Mouse (Mus musculus) embryonic facial prominence, embryonic 10.5 days (tissue): ENCODE data around the gene Ranbp3l. TPM values are rescaled to one million over a fixed set of nuclear protein-coding genes. Genes with fewer than 3 reads are reported as not detected.
"Not testable (repeated sequence)": the region's sequence is repeated elsewhere in the genome, so short reads cannot be mapped to it uniquely, and the experiment has no call there.

ENCODE experiments used
- DNase-seq: peaks from one replicate; pipeline ENCODE4 v3.0.0-alpha.2; 2017; ENCODE audit warnings: low spot score
- H3K27ac ChIP-seq: fragments of 300-500 bp; sonication (generic); replicated peaks from 2 replicates; pipeline ENCODE4 v1.5.1; 2016; ENCODE audit warnings: mild to moderate bottlenecking
- H3K27me3 ChIP-seq: fragments of 300-500 bp; sonication (generic); replicated peaks from 2 replicates; pipeline ENCODE4 v1.6.1; 2016; ENCODE audit warnings: low read depth, mild to moderate bottlenecking; ENCODE audit not compliant: poor library complexity, severe bottlenecking
- H3K36me3 ChIP-seq: fragments of 300-500 bp; sonication (generic); replicated peaks from 2 replicates; pipeline ENCODE4 v1.6.1; 2016; ENCODE audit warnings: mild to moderate bottlenecking, moderate library complexity
- H3K4me1 ChIP-seq: fragments of 300-500 bp; sonication (generic); 2 replicates; pipeline ENCODE4 v1.6.1; 2016
- H3K4me3 ChIP-seq: fragments of 300-500 bp; sonication (generic); 2 replicates; pipeline ENCODE4 v1.5.1; 2016; ENCODE audit warnings: mild to moderate bottlenecking, moderate library complexity
- H3K9me3 ChIP-seq: fragments of 300-500 bp; sonication (generic); 2 replicates; pipeline ENCODE4 v1.6.1; 2016; ENCODE audit warnings: mild to moderate bottlenecking
- WGBS: fragments of 180-500 bp; shearing (Covaris S2); methylation state at CpG from one replicate; pipeline ENCODE4 v1.1.7; 2016; 5-methylcytosine and 5-hydroxymethylcytosine counted together
- polyA plus RNA-seq: library from polyadenylated mRNA; unstranded; fragments of >200 nt; fragmentation: Nextera tagmentation; extraction: Ambion mirVana; gene quantifications from 2 replicates; pipeline ENCODE4 v1.2.1, GENCODE M21; 2016

Gene Ranbp3l
- polyA plus RNA-seq, 1 experiment from 2014 or later, result 0.05 TPM

DNA sequence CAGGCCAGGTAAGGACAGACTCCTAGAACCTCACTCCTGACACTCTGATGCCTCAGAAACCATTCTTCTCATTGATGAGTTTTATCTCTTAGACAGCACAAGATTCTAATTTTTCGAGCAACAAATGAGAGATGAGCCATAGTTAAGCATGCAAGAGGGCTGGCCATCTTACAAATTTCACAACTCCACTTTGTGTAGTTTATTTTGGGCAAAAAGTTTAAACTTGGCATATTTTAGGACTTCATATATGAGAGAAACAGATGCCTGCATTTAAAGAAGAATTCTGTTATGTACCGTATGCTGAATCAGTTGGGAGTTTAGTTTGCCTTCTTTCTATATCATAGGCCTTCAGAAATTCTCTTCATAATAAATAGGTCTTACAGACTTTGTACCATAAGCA, 35.0 kb downstream of the Ranbp3l start:
- 86% methylated on average over 2 of the region's 2 CpGs for WGBS
- Histone ChIP-seq H3K27ac (no peak overlapping the region), H3K27me3 (no peaks in the 10 kb centered on the region), H3K4me3 (no peak overlapping the region), H3K9me3 (no peaks in the 10 kb centered on the region), H3K4me1 (peaks cover 2% of the 10 kb centered on the region; the same call in 1 of the 2 replicates), H3K36me3 (no peaks in the 10 kb centered on the region)
- no peak for DNase-seq

DNA sequence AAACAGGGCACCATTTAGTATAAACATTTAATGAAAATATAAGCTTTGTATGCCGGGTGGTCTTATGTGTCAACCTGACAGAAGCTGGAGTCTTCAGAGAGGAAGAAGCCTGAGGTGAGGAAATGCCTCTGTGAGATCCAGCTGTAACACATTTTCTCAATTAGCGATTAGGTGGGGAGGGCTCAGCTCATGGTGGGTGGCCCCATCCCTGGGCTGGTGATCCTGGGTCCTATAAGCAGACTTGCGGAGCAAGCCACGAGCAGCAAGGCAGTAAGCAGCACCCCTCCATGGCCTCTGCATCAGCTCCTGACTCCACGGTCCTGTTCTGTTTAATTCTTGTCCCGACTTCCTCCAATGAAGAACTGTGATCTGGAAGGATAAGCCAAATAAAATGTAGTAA, 41.4 kb downstream of the Ranbp3l start:
- peak; percentile 76 for DNase-seq
- 40% methylated on average over 6 of the region's 6 CpGs for WGBS

DNA sequence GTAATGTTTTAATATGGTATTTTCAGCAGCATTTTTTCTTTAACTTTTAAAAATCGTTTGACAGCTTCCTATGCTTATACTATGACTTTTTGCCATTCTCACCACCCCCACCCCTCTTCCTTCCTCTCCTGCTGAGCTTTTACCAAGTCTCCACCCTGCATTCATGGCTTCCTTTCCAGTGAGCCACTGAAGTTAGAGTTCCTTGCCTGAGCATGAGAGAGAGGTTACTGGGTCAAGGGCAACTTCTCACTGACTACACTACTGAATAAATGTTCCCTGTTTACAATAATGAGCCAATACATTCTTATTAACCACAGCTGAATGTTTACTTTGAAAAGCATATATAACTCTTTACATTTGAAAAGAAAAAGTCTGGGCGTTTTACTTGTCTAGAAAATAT, 46.8 kb downstream of the Ranbp3l start:
- Histone ChIP-seq H3K4me1 (peaks cover 2% of the 10 kb centered on the region; the same call in 1 of the 2 replicates), H3K9me3 (peaks cover 3% of the 10 kb centered on the region), H3K4me3 (no peak overlapping the region), H3K27me3 (no peaks in the 10 kb centered on the region), H3K27ac (no peak overlapping the region), H3K36me3 (no peaks in the 10 kb centered on the region)
- 81% methylated on average over 2 of the region's 2 CpGs for WGBS
- no peak for DNase-seq

More for the DNA sequence above, 41.4 kb downstream of the Ranbp3l start:
- Histone ChIP-seq H3K4me3 (no peak overlapping the region), H3K27ac (no peak overlapping the region), H3K27me3 (no peaks in the 10 kb centered on the region), H3K4me1 (peaks cover 11% of the 10 kb centered on the region; the same call in 1 of the 2 replicates), H3K9me3 (no peaks in the 10 kb centered on the region), H3K36me3 (no peaks in the 10 kb centered on the region)

DNA sequence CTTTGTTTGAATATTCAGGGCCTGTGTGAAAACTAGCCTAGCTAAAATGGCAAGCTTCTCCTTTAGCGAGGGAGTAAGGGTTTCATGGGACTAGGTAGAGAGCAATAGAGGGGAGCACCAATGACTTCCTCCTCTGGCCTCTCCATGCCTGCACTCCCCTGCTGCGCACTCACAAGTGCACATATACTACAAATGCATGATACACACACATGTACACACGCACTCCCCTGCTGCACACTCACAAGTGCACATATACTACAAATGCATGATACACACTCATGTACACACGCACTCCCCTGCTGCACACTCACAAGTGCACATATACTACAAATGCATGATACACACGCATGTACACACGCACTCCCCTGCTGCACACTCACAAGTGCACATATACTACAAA, 47.7 kb downstream of the Ranbp3l start:
- not testable (repeated sequence) for H3K36me3 ChIP-seq, H3K4me3 ChIP-seq, H3K27ac ChIP-seq, H3K9me3 ChIP-seq, DNase-seq, H3K4me1 ChIP-seq, H3K27me3 ChIP-seq
- WGBS, result 83% methylated on average over 6 of the region's 6 CpGs

DNA sequence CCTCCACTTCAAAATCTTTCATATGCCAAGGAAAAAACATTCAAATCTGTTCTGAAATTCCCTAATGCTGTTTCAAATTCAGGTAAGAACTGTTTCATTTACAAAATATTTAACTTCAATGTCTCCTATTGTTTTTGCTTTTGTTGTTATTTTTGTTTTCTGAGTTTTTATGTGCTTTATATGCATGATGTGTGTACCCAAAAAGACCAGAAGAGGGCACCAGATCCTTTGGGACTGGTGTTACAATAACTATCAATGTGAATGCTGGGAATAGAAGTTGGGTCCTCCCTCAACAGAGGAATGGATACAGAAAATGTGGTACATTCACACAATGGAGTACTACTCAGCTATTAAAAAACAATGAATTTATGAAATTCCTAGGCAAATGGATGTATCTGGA, 88.0 kb downstream of the Ranbp3l start:
- Histone ChIP-seq H3K4me3 (no peak overlapping the region), H3K36me3 (no peaks in the 10 kb centered on the region), H3K27ac (no peak overlapping the region), H3K4me1 (no peaks in the 10 kb centered on the region), H3K27me3 (no peaks in the 10 kb centered on the region), H3K9me3 (no peaks in the 10 kb centered on the region)
- no peak for DNase-seq

DNA sequence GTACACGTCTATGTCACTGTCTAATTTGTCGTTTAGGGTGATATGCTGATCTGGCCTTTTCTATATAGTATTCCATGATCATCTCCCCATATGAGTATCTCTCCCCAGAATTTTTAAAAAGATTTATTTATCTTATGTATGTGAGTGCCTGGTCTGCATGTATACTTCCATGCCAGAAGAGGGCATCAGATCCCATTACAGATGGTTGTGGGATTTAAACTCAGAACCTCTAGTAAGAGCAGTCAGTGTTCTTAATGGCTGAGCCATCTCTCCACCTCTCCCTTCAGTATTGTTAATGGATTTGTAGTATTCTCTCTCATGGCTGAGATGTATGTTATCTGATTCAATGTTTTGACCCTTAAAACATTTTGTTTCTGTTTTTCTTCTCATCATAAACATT, 92.1 kb downstream of the Ranbp3l start:
- WGBS, result 85% methylated on average over 2 of the region's 2 CpGs
- no peaks in the 10 kb centered on the region for H3K9me3 ChIP-seq
- H3K4me1 ChIP-seq, result no peaks in the 10 kb centered on the region
- H3K4me3 ChIP-seq, result no peak overlapping the region
- no peaks in the 10 kb centered on the region for H3K36me3 ChIP-seq
- H3K27me3 ChIP-seq, result no peaks in the 10 kb centered on the region
- DNase-seq, result no peak
- no peak overlapping the region for H3K27ac ChIP-seq

DNA sequence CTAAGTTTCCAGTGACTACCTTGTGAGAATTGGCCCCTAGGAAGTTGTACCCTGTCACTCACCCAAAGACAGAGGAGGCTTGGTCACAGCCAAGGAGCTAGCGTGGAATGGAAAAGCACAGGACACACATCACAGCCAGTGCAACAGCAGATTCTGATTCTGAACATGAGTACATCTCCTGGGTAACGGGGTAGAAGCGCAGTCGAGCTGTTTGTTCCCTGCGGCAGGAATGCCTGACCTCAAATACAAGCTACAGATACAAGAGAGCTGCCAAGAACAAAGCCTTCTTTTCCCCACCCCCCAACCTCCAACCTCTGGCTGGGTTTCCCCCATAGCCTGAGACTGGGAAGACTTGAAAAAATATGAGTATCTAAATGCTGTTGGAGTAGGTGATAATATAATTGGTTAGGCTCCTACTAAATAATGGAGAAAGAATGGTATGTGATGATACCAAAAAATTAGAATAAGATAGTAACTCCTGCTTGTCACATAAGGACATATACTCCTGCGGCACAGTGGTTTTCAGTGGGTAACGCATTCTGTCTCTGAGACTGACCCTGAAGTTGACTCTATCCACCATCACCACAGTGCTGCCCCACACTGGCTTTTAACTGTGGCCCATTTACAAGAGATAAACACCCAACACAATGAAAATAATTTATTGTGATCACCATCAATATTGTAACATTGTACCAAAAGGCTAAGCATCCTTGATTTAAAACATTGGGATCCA, 93.6 kb downstream of the Ranbp3l start:
- H3K27ac ChIP-seq, result no peak overlapping the region
- H3K36me3 ChIP-seq, result no peaks in the 10 kb centered on the region
- no peak overlapping the region for H3K4me3 ChIP-seq
- H3K9me3 ChIP-seq, result no peaks in the 10 kb centered on the region
- H3K4me1 ChIP-seq, result no peaks in the 10 kb centered on the region
- H3K27me3 ChIP-seq, result no peaks in the 10 kb centered on the region
- whole genome bisulfite sequencing, result 60% methylated on average over 7 of the region's 7 CpGs
- no peak for DNase-seq

DNA sequence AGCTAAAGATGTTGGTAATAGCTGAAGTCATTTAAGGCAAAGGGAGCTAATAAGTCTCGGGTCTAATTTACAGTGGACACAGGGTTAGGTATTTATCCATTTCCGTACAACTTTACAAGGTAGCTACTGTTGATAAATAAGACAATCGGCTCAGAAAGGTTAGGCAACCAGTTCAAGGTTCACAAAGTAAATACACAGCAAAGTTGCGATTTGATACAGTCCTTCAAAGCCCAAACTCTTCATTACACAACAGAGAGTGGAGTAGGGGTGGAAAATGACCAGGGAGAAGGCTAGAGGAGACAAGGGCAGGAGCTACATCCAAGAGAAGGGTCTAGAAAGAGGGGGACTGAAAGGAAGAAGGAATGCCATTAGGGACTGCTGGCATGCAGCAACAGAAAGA, 101.1 kb downstream of the Ranbp3l start:
- Histone ChIP-seq H3K4me1 (peaks cover 23% of the 10 kb centered on the region), H3K36me3 (no peaks in the 10 kb centered on the region)
- 90% methylated on average over 4 of the region's 4 CpGs for WGBS

DNA sequence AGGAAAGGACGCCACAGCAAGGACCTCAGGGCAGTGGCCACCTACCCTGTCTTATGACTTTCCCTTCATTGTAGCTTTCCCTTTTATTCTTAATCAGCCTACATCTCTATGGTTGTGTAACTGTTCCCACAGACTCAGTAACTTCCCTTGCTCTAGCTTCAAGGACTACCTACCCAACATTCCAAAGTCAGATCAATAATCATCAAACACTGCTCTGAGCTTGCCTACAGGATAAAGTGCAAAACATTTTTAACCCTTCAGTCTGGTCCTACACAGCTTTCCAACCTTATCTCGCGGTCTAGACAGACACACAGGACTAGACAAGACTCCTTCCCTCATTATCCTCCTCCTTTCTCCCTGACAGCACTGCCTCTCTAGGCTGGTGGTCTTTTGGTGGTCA, 102.6 kb downstream of the Ranbp3l start:
- Histone ChIP-seq H3K9me3 (no peaks in the 10 kb centered on the region), H3K27ac (peak overlapping the region; percentile 94), H3K27me3 (no peaks in the 10 kb centered on the region), H3K4me3 (peak overlapping the region; percentile 86), H3K4me1 (peaks cover 38% of the 10 kb centered on the region), H3K36me3 (no peaks in the 10 kb centered on the region)
- DNase-seq, result peak; percentile 32
- WGBS, result 2% methylated on average over 3 of the region's 3 CpGs

More for the DNA sequence above, 101.1 kb downstream of the Ranbp3l start:
- Histone ChIP-seq H3K9me3 (no peaks in the 10 kb centered on the region), H3K27ac (no peak overlapping the region), H3K27me3 (no peaks in the 10 kb centered on the region), H3K4me3 (no peak overlapping the region)
- no peak for DNase-seq

DNA sequence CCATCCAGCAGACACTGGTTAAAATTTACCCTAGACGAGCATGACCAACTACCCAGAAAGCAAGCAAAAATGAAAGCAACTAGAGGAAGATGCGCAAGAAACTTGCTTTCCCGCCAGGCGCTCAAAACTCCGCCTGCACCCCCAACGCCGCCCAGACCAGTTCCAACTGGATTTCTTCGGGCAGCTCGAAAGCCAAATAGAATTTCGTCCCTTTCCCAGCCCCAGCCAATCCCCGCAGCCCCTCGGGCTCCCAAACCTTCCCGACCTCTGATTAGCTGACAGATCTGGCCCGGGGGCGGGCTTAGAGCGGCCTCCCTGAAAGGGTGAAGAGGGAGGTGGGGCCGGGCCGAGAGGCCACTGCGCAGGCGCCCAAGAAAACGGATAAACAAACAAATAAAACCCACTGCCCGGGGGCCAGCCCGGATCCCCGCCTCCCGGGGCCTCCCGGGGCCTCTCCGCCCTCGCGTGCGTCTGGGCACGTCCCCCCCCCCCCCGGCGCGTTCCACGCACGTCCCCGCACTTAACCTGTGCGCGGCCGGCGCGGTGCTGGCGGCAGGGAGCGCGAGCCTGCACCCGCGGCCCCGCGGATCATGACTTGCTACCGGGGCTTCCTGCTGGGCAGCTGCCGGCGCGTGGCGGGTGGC, 103.3 kb downstream of the Ranbp3l start, which contains the start of gene Nadk2:
Gene Nadk2, plus strand, starts transcription at position 349 of the 644 bp plus-strand sequence.
- DNase-seq, result peak; percentile 100

DNA sequence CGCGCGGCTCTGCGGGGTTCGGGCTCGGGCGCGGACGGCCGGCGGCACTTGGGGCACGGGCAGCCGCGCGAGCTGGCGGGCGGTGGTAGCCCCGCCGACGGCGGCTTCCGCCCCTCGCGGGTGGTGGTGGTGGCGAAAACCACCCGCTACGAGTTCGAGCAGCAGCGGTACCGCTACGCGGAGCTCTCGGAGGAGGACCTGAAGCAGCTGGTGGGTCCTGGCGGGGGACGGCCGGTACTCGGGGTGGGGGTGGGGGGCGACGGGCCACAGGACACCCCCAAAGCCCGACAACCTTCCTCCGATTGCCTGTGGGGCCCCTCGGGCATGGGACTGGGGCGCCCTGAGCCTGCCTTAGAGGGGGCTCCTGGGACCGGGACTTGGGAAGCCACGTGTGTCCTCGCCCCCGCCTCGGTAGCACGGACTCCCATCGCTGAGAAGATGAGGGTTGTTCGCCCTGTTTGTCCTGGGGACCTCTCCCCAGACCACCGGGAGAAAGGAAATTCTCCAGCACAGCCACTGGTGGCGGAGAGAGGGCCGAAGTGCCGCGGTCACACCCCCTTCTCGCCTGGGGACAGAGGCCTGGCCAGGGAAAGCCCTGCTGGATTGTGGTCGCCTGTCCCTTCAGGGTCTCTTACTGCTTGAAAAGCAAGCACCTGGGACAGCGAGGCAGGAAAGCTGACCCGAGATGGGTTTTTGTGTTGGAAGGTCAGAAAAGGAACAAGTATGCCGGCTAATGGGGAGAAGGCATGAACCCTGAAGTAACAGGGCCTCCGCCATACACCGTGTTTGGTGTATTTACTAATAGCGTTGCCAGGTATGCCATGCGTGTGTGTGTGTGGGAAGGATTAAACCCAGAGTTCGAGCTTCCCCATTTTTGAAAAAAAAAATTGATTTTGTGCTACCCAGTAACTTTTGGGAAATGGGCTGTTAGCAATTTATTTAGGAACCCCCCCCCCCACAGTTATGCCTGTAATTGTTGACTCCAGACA, 104.1 kb downstream of the Ranbp3l start:
- peak; percentile 74 for DNase-seq
- H3K9me3 ChIP-seq, result no peaks in the 10 kb centered on the region
- peaks cover 47% of the 10 kb centered on the region for H3K4me1 ChIP-seq
- peak overlapping the region; percentile 94 for H3K27ac ChIP-seq
- peak overlapping the region; percentile 86 for H3K4me3 ChIP-seq
- no peaks in the 10 kb centered on the region for H3K36me3 ChIP-seq
- H3K27me3 ChIP-seq, result no peaks in the 10 kb centered on the region
- under 1% methylated on average over 66 of the region's 66 CpGs for WGBS

More for the DNA sequence above, 103.3 kb downstream of the Ranbp3l start, which contains the start of gene Nadk2:
- Histone ChIP-seq H3K4me3 (peak within 1 kb of the TSS; percentile 86), H3K27me3 (no peaks in the 10 kb centered on the region), H3K4me1 (peaks cover 42% of the 10 kb centered on the region), H3K27ac (peak within 1 kb of the TSS; percentile 94), H3K36me3 (no peaks in the 10 kb centered on the region), H3K9me3 (no peaks in the 10 kb centered on the region)
- under 1% methylated on average over 50 of the region's 54 CpGs for WGBS

DNA sequence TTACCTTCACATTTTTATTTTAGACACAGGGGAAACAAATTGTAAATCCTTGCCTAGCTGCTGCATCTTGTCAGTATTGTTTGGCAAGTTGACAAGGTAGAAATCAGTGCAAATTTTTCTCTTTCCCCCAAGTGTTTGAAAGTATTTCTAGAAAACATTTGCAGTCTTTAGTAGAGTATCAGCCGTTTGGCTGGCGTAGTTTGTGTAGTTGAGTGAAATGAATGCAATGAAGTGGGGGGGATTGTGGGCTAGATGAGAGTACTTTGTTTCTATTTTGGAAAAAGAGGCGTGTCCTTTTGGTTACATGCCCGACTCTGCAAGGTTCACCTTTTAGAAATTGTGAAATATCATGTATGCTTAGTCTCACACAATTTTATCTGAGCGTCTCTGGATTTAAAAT, 104.9 kb downstream of the Ranbp3l start:
- no peak for DNase-seq
- 0 out of 2 replicates have a peak, but pooled peaks cover 3% of the 10 kb centered on the region for H3K36me3 ChIP-seq
- peaks cover 47% of the 10 kb centered on the region for H3K4me1 ChIP-seq
- H3K4me3 ChIP-seq, result peak overlapping the region; percentile 86
- WGBS, result 43% methylated on average over 5 of the region's 5 CpGs
- H3K9me3 ChIP-seq, result no peaks in the 10 kb centered on the region
- peak overlapping the region; percentile 94; the same call in 1 of the 2 replicates for H3K27ac ChIP-seq
- H3K27me3 ChIP-seq, result no peaks in the 10 kb centered on the region
